Mouse (Mus musculus) forebrain, embryonic 14.5 days (tissue): Measurements from ENCODE around the gene Cog6. TPM values are rescaled to one million over a fixed set of nuclear protein-coding genes. Genes with fewer than 3 reads are reported as not detected.
A peak's percentile ranks its signal among the peaks of the same experiment; 100 is the strongest.

Source experiments
- ATAC-seq: fragments of 200-750 bp; cut with Nextera tagmentation; 2 replicates; pipeline ENCODE4 v1.8.0; 2017; ENCODE audit warnings: mild to moderate bottlenecking, moderate library complexity
- DNase-seq: peaks from one replicate; pipeline ENCODE4 v3.0.0-alpha.2; 2015; ENCODE audit warnings: low spot score
- H3K27ac ChIP-seq: fragments of 300-500 bp; sonication (generic); 2 replicates; pipeline ENCODE4 v1.5.1; 2014; ENCODE audit warnings: low read depth, mild to moderate bottlenecking, control low read depth, low read length, moderate library complexity
- H3K27me3 ChIP-seq: fragments of 300-500 bp; sonication (generic); replicated peaks from 2 replicates; pipeline ENCODE4 v1.6.1; 2014; ENCODE audit warnings: low read length, control low read depth, mixed read lengths; ENCODE audit not compliant: control insufficient read depth, insufficient read depth
- H3K36me3 ChIP-seq: fragments of 300-500 bp; sonication (generic); 2 replicates; pipeline ENCODE4 v1.6.1; 2014; ENCODE audit warnings: low read length, control low read depth; ENCODE audit not compliant: control insufficient read depth, insufficient read depth
- H3K4me1 ChIP-seq: fragments of 300-500 bp; sonication (generic); 2 replicates; pipeline ENCODE4 v1.6.1; 2014; ENCODE audit warnings: antibody characterized with exemption, low read length, control low read depth; ENCODE audit not compliant: control insufficient read depth, insufficient read depth
- H3K4me2 ChIP-seq: fragments of 300-500 bp; sonication (generic); 2 replicates; pipeline ENCODE4 v1.6.1; 2014; ENCODE audit warnings: mild to moderate bottlenecking, control low read depth, low read length
- H3K4me3 ChIP-seq: fragments of 300-500 bp; sonication (generic); 2 replicates; pipeline ENCODE4 v1.5.1; 2014; ENCODE audit warnings: low read depth, low read length, control low read depth
- H3K9ac ChIP-seq: fragments of 300-500 bp; sonication (generic); 2 replicates; pipeline ENCODE4 v1.6.1; 2014; ENCODE audit warnings: mild to moderate bottlenecking, low read length, control low read depth, moderate library complexity
- H3K9me3 ChIP-seq: fragments of 300-500 bp; sonication (generic); replicated peaks from 2 replicates; pipeline ENCODE4 v1.6.1; 2016; ENCODE audit warnings: low read length, control low read depth, mixed read lengths; ENCODE audit not compliant: control insufficient read depth
- WGBS: fragments of 180-500 bp; shearing (Covaris S2); extraction: QIAGEN DNeasy Blood & Tissue Kit; methylation state at CpG from one replicate; pipeline ENCODE4 v1.1.7; 2014; 5-methylcytosine and 5-hydroxymethylcytosine counted together
- polyA plus RNA-seq: library from polyadenylated mRNA; unstranded; fragments of >200 nt; fragmentation: Nextera tagmentation; extraction: Ambion mirVana; gene quantifications from 2 replicates; pipeline ENCODE4 v1.2.1, GENCODE M21; 2014

Gene Cog6
- polyA plus RNA-seq, 1 experiment from 2014 or later: 73.1 TPM

DNA sequence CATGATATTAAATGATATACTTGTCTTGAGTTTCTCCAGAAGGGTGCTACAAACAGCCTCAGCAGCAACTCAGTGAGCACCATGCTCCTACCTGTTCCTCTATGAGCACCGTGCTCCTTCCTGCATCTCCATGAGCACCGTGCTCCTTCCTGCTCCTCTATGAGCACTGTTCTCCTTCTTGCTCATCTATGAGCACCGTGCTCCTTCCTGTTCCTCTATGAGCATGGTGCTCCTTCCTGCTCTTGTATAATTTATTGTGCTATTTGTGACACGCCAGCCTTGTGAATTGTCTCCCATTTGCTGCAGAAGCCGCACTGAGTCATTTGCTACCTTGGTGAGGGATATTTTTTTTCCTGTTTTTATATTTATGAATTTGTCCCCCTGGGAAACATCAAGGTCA lies 69.6 kb downstream of the Cog6 start:
- no peaks in the 10 kb centered on the region for H3K9me3 ChIP-seq
- H3K9ac ChIP-seq: no peak overlapping the region
- ATAC-seq (no peak), DNase-seq (no peak)
- WGBS: 95% methylated on average over 5 of the region's 5 CpGs
- no peak overlapping the region for H3K4me3 ChIP-seq
- H3K36me3 ChIP-seq: no peaks in the 10 kb centered on the region
- no peak overlapping the region for H3K4me2 ChIP-seq
- H3K27ac ChIP-seq: no peak overlapping the region
- no peaks in the 10 kb centered on the region for H3K27me3 ChIP-seq
- H3K4me1 ChIP-seq: no peaks in the 10 kb centered on the region

DNA sequence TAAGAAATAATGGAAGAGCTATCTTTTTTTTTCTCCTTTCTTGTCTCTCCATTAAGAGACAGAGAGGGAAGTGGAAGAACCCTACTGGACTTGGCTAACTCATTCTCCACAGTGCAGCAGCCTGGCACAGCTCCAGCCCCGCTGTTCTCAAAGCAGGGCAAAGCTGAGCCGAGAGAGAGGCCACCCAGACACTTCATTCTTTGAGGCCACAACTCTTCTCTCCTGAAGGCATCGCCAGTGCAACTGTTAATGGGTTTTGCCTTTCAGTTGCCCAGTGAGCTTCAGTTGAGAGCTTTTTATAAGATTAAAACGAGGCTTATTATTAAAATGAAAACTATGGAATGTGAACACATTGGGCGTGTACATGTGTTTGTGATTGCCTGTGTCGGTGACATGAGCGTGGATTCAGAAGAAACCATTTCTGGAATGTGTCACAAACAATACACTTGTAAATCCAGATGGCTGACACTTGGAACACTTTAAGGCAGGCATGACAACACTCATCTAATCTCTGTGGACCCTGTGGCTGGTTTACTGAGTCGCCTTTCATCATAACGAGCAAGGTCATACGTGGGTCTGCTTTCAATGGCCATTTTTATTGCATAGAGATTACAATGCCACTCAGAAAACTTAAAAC lies 76.1 kb downstream of the Cog6 start:
- Histone ChIP-seq H3K9me3 (no peaks in the 10 kb centered on the region), H3K27ac (no peak overlapping the region), H3K36me3 (no peaks in the 10 kb centered on the region), H3K4me1 (peaks cover 8% of the 10 kb centered on the region), H3K4me2 (no peak overlapping the region), H3K9ac (no peak overlapping the region), H3K27me3 (no peaks in the 10 kb centered on the region), H3K4me3 (no peak overlapping the region)
- DNase-seq (peak; percentile 84), ATAC-seq (peak; percentile 78)
- 4% methylated on average over 10 of the region's 10 CpGs for WGBS

DNA sequence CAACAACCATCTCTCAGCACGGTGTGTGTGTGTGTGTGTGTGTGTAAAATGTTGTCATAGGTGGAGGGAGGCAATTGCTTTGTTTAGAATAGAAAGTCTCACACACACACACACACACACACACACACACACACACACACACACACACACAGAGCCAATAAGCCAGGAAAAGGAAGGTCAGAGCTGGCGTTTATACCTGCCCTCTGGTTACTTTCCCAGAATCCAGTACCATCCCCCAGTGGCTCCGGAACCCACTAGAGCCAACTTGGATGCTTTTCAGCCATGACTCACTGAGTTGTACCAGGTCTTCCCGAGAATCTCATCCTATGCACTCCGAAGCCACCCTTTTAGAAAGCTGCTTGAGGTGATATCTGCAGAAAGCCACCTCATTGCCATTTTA lies 78.6 kb downstream of the Cog6 start:
- Histone ChIP-seq H3K4me2 (no peak overlapping the region), H3K9ac (no peak overlapping the region), H3K4me1 (peaks cover 8% of the 10 kb centered on the region), H3K27me3 (no peaks in the 10 kb centered on the region), H3K9me3 (no peaks in the 10 kb centered on the region), H3K27ac (no peak overlapping the region), H3K36me3 (no peaks in the 10 kb centered on the region), H3K4me3 (no peak overlapping the region)
- DNase-seq (no peak), ATAC-seq (no peak)
- 69% methylated on average over 5 of the region's 5 CpGs for WGBS

DNA sequence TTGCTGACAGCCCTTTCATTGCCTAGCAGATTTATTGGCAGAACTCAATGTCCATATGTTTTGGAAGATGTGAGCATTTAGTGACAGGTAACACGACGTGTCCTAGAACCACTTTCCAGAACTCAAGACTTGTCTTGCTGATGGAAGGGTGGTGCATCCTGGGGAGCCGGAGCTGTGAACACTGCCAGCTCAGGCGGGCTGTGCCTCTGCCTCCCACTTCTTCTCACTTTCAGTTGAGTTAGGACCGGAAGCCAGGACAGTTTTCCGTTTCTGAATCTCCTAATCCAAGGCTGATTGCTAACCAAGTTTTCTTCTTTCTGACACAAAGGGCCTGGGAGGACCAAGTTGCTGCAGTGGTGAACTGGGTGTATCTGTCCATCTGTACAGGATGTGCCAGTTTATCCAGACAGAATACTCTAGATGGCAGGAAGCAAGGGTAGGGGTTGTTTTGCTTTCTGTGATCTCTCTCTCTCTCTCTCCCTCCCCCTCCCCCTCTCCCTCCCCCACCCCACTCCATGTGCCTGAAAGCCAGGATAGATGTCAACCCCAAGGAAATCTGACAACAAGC lies 79.2 kb downstream of the Cog6 start:
- H3K9ac ChIP-seq: no peak overlapping the region
- no peak overlapping the region for H3K4me3 ChIP-seq
- H3K4me1 ChIP-seq: peaks cover 8% of the 10 kb centered on the region
- H3K27ac ChIP-seq: no peak overlapping the region
- no peaks in the 10 kb centered on the region for H3K27me3 ChIP-seq
- no peak overlapping the region for H3K4me2 ChIP-seq
- DNase-seq (no peak), ATAC-seq (no peak)
- WGBS: 87% methylated on average over 6 of the region's 6 CpGs
- no peaks in the 10 kb centered on the region for H3K9me3 ChIP-seq
- no peaks in the 10 kb centered on the region for H3K36me3 ChIP-seq

DNA sequence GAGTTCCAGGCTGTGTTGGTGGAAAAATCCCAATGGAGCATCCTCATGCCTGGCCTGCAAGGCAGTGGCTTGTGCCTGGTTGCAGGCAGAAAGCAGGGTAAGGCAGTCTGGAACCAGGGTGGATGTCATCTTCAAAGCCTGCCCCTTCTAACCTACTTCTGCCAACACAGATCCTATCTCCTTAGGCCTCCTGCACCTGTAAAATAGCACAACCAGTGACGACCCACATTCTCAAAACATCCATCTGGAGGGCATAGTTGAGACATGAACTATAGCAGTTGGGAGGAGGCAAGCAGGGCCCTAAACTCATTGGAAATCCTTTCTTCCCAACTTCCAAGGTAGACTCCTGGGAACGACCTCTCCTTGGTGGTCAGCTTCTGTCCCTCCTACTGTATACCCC lies 85.1 kb downstream of the Cog6 start:
- Histone ChIP-seq H3K4me1 (peaks cover under 1% of the 10 kb centered on the region; the same call in 1 of the 2 replicates), H3K36me3 (no peaks in the 10 kb centered on the region), H3K27me3 (no peaks in the 10 kb centered on the region), H3K9ac (no peak overlapping the region), H3K9me3 (no peaks in the 10 kb centered on the region), H3K4me3 (no peak overlapping the region), H3K4me2 (no peak overlapping the region), H3K27ac (no peak overlapping the region)
- no peak for ATAC-seq
- 83% methylated on average over 2 of the region's 2 CpGs for WGBS
- no peak for DNase-seq

Other genes with a start within 250 kb of the Cog6 start
- 37.4 and 40.5 TPM in 2 replicates for gene Lhfp, start 24.3 kb upstream of the Cog6 start, polyA plus RNA-seq